Mouse (Mus musculus): ENCODE data around the gene Gtf2h1.
A peak's percentile ranks its signal among the peaks of the same experiment; 100 is the strongest.

Gtf2h1 gene

GRCm38 (mm10) chr7:46795287-46796205, at the start of gene Gtf2h1, which contains the start of gene Hps5:
Gene Gtf2h1, plus strand, starts transcription at chr7:46796103.
Gene Hps5, minus strand, starts transcription at chr7:46796064.
- peak; percentile 99 for DNase-seq

- no peak for DNase-seq
These were observed 49.5 kb upstream of the Gtf2h1 start for GRCm38 (mm10) chr7:46746381-46746780.

GRCm38 (mm10) chr7:46748459-46748858, 47.4 kb upstream of the Gtf2h1 start:
- DNase-seq: no peak

GRCm38 (mm10) chr7:46751490-46751889, 44.4 kb upstream of the Gtf2h1 start, which contains the start of gene Saa2:
Gene Saa2, plus strand, starts transcription at chr7:46751790.
- no peak for DNase-seq

- no peak for DNase-seq
These were observed 34.7 kb upstream of the Gtf2h1 start for GRCm38 (mm10) chr7:46761049-46761795.

GRCm38 (mm10) chr7:46762601-46763000, 33.3 kb upstream of the Gtf2h1 start:
- no peak for DNase-seq

- no peak for DNase-seq
These were observed 31.2 kb upstream of the Gtf2h1 start for GRCm38 (mm10) chr7:46764672-46765071.

GRCm38 (mm10) chr7:46767371-46767770, 28.5 kb upstream of the Gtf2h1 start:
- DNase-seq: no peak

- no peak for DNase-seq
These were observed 27.5 kb upstream of the Gtf2h1 start for GRCm38 (mm10) chr7:46768451-46768850.

GRCm38 (mm10) chr7:46770706-46771105, 25.2 kb upstream of the Gtf2h1 start:
- peak; percentile 72 to 73 for DNase-seq

- DNase-seq: no peak
These were observed 6.6 kb upstream of the Gtf2h1 start for GRCm38 (mm10) chr7:46789177-46789849.

GRCm38 (mm10) chr7:46793871-46794270, 2.0 kb upstream of the Gtf2h1 start:
- DNase-seq: no peak

- no peak for DNase-seq
These were observed 340 bp downstream of the Gtf2h1 start for GRCm38 (mm10) chr7:46796206-46796679.

- no peak for DNase-seq
These were observed 876 bp downstream of the Gtf2h1 start for GRCm38 (mm10) chr7:46796779-46797178.

- DNase-seq: no peak
These were observed 14.4 kb downstream of the Gtf2h1 start for GRCm38 (mm10) chr7:46810325-46810724.

GRCm38 (mm10) chr7:46814012-46814411, 18.1 kb downstream of the Gtf2h1 start:
- DNase-seq: no peak

GRCm38 (mm10) chr7:46820876-46821632, 25.2 kb downstream of the Gtf2h1 start:
- peak; percentile 47 to 64 for DNase-seq

GRCm38 (mm10) chr7:46827046-46827802, 31.3 kb downstream of the Gtf2h1 start:
- peak in 1 of 2 experiments; percentile 33 for DNase-seq

GRCm38 (mm10) chr7:46827803-46828184, 31.9 kb downstream of the Gtf2h1 start:
- DNase-seq: no peak

- no peak for DNase-seq
These were observed 34.0 kb downstream of the Gtf2h1 start for GRCm38 (mm10) chr7:46829911-46830310.

Data from kidney, postnatal 4 days (tissue).